Mouse (Mus musculus): ENCODE measurements at regions not wholly inside any gene's neighbourhood (a gene's known extent, or its start where the extent isn't known, plus 50 kb on each side); places are given as distances from the start of the nearest gene placed in this dataset.

DNA sequence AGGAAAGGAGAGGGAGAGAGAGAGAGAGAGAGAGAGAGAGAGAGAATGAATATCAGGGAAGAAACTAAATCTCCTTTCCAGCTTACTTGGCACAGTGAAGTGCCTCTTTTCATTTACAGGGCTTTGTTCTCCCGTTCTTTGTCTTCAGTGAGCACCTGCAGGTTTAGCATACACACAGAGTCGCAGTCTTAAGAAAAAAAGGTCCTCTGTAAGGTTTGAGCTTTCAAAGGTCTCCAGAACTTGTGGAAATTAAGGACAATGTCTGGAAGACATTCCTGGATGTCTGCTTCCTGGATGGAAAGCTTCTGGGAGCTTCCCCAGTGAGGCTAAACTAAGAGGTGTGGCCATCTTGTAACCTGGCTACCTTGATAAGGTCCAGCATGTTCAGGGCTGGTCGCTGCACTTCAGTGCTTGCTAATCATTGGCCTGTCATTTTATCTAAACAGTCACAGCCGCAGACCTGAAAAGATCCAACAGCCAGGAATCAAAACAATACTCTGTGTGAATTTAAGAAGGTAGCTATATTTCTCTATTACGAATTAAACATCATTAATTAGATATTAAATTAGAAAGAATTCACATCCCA, 113.1 kb upstream of the Ralgapa2 start:
- DNase-seq (ENCODE audit: low read depth, low spot score) = no peak

- no peak for DNase-seq (ENCODE audit: low read depth, low spot score)
These were observed 114.4 kb upstream of the Ralgapa2 start for GRCm38 (mm10) chr2:146626531-146626930.

DNA sequence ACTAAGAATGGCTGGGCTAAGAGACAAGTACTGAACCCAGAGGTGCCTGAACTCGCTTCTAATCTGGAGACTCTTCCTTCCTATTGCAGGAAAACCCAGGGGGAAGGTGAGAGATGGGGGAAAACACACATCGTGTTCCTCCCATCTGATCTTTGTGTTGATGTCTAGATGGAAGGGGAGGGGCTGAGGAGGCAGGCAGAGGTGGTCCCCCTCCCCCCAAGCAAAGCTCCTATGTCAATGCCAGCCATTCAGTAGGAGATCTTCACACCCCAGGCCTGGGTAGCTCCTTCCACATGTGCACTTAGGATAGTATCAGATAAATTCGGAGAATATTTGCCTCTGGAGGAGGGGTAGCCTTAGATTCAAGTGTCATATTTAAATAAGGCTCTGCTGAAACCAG, 118.0 kb upstream of the Ralgapa2 start:
- DNase-seq (ENCODE audit: low read depth, low spot score) = no peak

- DNase-seq (ENCODE audit: low read depth, low spot score) = no peak
These were observed 119.0 kb upstream of the Ralgapa2 start for GRCm38 (mm10) chr2:146631098-146631497.

- DNase-seq (ENCODE audit: low read depth, low spot score) = no peak
These were observed 121.4 kb upstream of the Ralgapa2 start for GRCm38 (mm10) chr2:146633329-146634070.

DNA sequence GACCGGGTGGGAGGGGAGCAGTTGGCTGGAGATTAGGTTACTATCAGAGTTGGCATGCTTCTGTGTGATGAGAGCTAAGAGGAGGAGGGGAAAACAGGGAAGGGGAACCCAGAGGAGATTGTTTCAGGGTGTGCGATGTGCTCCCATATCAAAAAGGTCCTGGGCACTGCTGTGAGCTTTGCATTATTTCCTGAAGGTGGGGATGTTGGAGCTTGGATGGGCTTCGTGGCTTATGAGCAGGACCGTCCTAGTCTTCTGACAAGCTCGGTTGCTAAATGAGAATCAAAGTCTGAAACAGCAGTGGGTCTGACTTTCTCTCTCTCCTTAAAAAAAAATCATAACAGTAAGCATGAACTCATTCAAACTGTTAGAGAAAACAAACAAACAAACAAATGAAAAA, 125.4 kb upstream of the Ralgapa2 start:
- no peak for DNase-seq (ENCODE audit: low read depth, low spot score)

DNA sequence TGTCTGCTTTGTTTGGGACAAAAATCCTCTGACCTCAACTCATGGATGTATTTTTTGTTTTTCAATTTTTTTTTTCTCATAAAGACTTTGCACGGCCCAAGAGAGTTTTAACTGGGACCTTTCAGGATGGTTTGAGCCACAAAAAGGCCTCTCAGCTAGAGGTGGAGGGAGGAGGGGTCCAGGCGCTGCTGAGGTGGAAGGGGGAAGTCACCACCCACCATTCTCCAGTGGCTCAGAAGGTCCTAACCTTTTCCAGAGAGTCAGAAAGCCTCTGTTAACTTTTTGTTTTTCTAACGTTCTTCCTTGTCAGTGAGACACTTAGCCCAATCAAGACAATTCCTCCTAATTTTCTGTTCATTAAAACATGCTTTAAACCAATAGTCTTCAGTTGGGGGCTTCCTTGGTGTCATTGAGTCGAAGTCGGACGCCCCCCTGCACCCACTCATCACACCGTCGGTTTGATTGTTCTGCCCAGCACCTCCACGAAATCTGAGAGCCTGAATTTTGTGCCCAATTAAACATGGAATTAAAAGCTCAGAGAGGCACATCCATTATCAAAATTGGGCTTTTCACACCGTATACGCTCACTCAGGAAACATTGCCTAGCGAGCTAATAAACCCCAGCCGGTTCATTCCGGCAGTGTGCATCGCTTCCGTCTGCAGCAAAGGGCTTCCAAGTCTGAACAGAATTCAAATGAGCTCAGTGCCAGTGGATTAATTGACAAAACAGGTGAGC, 134.3 kb upstream of the Ralgapa2 start:
- DNase-seq (ENCODE audit: low read depth, low spot score) = peak; percentile 14

DNA sequence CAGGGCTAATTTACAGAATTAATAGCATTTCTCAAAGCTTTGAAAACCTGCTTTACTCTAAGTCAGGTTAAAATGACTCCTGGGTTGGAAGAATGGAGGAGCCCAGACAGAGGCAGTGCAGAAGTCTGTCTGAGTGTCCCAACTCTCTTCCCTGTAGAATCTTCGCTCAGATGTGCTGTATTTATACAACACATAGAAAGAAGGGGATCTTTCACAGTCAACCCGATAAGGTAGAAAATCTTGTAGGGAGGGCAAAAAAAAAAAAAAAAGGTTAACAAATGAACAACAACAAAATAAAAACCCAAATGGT, 134.8 kb upstream of the Ralgapa2 start:
- DNase-seq (ENCODE audit: low read depth, low spot score) = no peak

DNA sequence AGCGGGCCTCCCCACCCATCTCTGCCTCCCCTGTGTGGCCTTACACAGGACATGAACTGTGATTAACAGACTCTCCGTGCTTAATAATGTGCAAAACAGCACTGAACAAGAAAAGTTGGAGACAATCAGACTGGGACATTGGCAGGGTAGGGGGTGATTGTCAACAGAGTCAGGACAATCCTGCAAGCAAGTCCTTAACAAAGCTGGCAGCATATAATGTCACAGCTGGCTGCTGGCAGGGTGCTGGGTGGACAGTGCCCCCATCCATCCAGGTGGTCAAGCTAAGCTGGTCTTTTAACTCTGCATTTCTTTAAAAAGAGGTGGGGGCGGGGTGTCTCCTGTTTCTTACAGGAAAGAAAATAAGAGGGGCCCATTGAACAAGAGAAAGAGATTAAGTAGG, 149.2 kb upstream of the Ralgapa2 start:
- no peak for DNase-seq (ENCODE audit: low read depth, low spot score)

- DNase-seq (ENCODE audit: low read depth, low spot score) = no peak
These were observed 160.6 kb upstream of the Ralgapa2 start for GRCm38 (mm10) chr2:146672761-146673160.

DNA sequence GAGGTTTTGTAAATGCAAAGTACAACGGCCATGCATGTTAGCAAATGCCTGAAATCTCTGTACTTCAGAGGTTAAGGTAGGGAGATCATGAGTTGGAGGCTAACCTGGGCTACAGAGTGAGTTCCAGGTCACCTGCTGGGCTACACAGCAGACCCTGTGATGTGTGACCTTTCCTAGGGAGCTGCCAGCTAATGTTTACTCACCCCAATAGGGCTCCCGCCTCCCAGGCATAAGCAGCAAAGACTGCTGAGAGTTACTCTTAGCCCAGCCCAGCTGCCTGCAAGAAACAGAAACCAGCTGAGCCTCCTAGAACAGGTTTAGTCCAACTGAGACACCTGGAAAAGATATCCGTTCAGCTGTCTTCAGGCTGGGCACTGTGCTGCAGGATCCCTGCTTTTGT, 169.8 kb upstream of the Ralgapa2 start:
- DNase-seq (ENCODE audit: low read depth, low spot score) = no peak

DNA sequence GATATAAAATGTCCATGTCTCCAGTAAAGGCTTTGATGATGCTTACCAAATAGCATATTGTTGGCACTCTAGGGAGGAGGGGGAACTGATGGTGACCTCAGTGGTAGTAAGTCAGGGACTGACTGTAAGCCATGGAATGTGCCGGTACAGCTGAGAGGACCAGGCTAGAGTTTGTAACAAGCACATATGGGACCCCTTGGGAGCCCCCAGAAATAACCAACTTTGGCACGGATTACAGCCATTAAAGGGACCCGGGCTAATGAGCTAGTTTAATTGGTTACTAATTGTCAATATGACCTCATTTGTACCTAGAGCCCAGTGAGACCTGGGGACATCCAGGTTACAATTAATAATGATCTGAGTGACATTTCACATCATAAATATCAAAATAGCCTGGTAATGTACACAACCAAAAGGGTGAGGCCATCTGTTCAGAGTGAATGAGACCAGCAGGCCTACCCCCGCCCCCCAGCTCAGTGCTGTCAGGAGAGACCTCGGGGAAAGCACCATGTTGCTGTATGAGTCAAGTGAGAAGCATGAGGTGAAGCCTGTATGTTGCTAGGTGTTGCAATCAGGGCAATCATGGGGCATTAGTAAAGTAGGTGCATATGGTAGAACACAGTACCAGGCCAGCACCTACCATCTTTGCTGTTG, 169.7 kb upstream of the Kiz start:
- DNase-seq (ENCODE audit: low read depth, low spot score) = no peak

GRCm38 (mm10) chr2:146688544-146688943, 167.1 kb upstream of the Kiz start:
- DNase-seq (ENCODE audit: low read depth, low spot score) = no peak

DNA sequence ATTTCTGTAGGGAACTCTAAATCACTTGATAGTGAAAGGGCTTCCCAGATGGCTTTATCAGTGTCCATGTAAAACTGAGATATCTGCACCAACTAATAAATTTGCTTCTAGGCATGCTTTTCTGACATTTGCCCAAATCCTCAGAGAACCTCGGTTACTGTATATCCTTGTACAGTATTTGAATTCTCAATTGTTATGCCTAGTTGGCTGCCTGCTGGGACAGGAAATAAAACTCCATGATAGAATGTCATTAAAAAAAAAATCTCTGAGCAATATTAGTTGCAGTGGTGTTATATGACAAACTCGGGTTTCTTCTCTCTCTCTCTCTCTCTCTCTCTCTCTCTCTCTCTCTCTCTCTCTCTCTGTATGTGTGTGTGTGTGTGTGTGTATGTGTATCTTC, 162.2 kb upstream of the Kiz start:
- no peak for DNase-seq (ENCODE audit: low read depth, low spot score)

DNA sequence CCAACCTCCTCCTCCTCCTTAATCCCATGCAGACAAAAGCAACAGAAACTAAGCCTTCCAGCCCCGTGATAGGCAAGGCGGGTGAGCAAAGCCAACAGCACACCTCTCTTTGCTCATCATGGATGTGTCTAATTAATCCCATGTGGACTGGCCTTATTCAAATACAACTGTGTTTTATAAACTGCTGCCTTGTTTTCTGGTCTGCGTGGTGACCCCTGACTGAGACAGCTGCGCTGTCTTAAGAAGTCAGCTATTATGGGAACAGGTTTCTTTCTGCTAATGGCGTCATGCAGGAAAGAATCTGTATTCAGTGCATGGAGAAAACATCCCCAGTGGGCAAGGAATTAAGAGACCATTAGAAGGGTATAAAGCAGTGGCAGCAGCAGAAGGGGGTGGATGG, 161.6 kb upstream of the Kiz start:
- DNase-seq (ENCODE audit: low read depth, low spot score) = no peak

- no peak for DNase-seq (ENCODE audit: low read depth, low spot score)
These were observed 159.4 kb upstream of the Kiz start for GRCm38 (mm10) chr2:146696277-146696676.

DNA sequence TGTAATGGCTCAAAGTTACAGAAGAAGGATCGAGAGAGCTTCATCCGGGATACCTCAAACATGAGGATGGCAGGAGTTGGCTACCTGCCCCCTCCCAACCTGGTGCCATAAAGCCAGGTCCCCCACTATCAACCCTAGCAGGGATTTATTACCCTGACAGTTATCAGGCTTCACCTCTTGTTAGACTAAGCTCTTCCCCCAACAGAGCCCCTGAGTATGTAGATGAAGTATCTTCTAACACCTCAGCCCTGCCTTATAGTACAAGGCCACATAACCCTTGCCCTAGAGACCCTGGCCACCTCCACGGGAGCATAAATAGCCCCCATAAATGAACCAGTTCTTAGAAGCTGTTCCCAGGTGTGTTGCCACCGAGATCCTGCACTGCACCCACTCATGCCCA, 158.9 kb upstream of the Kiz start:
- no peak for DNase-seq (ENCODE audit: low read depth, low spot score)

- DNase-seq (ENCODE audit: low read depth, low spot score) = no peak
These were observed 145.0 kb upstream of the Kiz start for GRCm38 (mm10) chr2:146710676-146711075.

GRCm38 (mm10) chr2:146721184-146721715, 134.4 kb upstream of the Kiz start:
- DNase-seq (ENCODE audit: low read depth, low spot score) = no peak

DNA sequence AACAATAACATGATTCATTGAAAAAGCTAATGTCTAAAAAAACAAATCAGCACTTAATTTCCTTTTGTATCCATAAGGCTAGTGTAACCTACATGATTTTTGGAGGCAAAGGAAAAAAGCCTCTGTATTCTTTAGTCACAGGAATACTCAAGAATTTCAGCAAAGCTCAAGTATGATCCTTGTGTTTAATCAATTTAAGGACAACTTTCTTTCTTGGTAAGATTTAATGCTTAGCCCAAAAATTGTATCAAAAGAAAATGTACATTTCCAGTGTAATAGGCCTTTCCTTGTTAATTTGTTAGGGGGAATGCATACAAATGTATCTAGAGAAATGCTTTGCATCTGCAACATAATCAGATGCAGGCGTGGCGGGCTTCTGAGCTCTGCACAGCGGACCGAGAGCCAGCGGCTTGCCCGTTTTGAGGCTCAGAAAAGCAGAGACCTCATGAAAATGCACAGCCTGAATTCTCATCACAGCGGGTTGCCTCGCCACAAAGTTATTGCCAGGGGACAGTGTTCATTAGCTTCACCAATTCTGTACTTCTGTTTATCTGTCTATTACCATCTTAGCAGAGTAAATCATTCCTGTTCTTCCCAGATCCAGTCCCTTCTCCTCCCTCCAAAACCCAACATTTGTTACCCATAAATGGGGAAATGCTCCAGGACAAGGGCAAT, 133.2 kb upstream of the Kiz start:
- no peak for DNase-seq (ENCODE audit: low read depth, low spot score)

DNA sequence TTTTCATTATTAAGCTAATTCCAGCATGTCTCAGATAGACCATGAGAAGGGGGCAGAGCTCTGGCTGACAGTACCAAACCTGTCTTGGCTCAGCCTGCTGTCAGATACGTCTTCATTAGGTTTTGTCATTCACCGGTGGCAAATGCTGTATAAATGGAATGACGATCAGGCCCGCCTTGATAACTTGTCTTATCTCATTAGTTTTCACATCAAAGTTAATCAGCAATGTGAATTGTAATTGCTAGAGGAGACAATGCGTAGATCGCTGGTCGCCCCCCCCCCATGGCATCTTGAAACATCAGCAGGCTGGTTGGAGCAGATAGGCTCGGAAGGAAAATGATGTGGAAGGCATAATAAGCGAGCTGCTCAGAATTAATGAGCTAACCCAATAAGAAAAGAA, 132.5 kb upstream of the Kiz start:
- no peak for DNase-seq (ENCODE audit: low read depth, low spot score)

GRCm38 (mm10) chr2:146723671-146724070, 132.0 kb upstream of the Kiz start:
- DNase-seq (ENCODE audit: low read depth, low spot score) = no peak

Data from brain, embryonic 18.5 days (tissue).